Mouse (Mus musculus): ENCODE data around the gene Bbox1.
A peak's percentile ranks its signal among the peaks of the same experiment; 100 is the strongest.

The Bbox1 gene

DNA sequence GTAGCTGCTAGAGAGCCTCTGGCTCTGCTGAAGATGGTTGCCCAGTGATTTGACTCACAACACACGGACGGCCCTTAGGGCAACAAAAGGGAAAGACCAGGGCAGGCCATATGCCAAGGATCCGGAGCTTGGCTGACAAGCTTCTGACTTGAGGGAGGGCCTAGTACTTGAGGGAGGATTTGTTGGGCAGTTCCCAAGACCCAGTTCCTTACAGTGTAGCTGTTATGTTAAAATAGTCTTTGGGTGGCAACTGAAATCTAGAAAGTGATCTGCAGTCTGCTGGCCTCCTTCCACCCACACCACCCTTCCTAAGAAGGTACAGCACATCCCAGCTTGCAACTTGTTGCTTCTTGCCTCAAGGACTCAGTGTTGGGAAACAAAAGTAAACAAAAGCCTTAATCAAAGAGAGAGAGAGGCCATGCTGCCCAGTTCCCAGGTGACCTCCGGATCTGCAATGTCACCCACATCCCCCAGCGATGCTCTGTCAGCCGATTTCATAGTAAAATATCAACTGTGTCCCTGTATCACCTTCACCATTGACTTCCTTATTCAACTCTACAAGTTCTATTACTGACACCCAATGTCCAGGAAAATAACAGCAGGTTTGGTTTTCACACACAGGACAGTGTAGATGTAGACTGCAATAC, at the start of gene Bbox1:
Gene Bbox1, minus strand, starts transcription at position 52 of the 647 bp plus-strand sequence.
- peak; percentile 6 for DNase-seq (ENCODE audit: low read depth, low spot score)

DNA sequence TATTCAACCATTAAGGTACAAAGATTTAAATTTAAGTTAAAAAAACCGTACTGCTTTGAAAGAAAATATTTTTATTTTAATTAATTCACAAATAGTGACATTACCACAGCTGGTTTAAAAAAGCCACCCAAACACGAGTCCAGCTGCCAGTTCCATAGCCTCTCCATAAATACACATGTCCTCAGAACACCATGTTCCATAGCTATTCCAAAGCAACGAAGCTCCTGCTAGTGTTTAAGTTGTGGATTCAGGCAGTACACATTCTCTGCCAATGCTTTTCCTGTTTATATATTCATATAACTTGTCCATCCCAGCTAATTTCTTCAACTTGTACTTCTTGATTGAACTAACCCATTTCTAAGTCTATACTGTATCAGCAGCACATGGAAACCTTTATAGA, 49.5 kb upstream of the Bbox1 start:
- no peak for DNase-seq (ENCODE audit: low read depth, low spot score)

DNA sequence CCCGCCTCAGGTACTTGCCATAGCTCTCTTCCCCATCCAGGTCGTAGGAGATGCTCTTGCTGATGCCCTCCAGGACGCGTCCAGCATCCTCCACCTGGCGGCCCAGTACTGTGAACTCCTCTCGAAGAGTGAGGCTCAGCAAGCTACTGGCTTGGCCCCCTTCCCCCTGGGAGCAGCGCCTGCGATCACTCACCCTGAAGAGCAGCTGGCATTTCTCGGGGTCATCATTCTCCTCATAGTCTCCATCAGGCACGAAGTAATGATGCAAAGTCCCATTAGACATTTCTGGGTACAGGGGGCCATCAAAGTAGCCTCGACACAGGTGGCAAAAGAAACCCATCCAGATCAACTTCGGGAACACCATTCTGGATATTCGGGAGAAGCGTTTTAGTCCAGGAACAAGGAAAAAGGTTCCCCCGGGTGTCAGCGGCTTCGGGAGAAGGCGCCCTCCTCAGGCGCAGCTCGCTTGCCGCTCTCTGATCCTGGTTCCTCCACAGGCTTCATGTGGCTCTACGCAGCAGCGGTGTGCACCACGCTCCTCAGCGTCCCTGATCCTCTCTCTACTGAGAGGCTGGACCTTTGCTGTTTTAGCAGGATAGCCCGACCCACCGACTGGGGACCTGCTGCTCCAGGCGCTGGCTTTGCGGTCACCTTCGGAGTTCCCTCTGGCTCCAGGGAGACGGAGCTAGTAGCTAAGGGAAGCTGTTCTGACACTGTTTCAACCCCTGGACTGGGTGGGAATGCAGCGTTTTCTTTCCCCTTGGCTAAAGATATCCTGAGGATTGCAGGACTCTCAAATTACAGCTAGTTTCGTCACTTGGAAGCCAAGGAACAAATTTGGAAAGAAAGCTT, 48.3 kb upstream of the Bbox1 start, which contains the start of gene Fibin:
Gene Fibin, minus strand, starts transcription at position 752 of the 852 bp plus-strand sequence.
- DNase-seq (ENCODE audit: low read depth, low spot score) = peak; percentile 74

DNA sequence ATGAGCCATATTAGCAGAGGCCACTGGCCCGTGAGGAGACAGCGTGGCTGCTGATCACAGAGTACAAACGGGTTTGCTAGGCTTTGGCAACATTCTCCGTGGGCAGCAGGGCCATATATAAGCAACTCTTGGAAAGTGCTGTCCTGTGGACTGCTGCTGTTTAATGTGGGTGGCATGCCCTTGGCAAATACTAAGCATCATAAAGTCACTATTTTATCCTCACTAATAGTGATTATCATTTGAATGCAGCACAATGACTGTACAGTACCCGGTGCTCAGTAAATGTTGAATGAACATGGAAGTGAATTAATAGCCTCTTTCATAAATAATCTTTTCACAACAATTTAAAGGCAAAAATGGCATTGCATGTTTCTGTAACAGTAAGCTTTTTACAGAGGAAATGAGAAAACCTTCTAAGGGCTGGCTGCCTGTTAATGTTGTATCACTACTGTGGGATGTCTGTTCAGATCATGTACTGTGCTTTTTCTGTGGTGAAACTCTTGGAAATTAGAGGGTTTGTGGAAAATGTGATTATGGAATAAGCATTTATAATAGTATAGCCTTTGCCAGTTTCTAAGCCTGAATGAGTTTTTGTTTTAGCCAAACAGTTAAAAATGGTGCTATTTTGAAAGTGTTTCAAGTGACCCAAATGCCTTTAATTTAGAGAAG, 39.1 kb upstream of the Bbox1 start:
- DNase-seq (ENCODE audit: low read depth, low spot score) = no peak

DNA sequence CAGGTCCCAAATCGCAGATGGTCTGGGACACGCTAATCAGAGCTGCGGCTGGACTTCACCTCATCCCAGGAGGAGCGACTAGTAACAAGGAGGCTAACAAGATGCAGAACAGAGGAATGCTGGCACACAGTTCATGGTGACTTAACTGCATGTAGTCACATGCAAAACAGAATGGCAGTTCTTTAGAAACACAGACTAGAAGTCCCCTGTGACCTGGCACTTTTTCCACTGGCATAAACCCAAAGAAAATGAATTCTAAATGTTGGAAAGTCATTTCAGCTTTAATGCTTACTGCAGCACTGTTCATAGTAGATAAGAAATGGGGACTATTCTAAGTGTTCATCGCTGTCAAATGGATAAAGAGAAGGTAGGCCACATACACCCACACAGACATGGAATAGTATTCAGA, 37.5 kb upstream of the Bbox1 start:
- DNase-seq (ENCODE audit: low read depth, low spot score) = peak; percentile 11

DNA sequence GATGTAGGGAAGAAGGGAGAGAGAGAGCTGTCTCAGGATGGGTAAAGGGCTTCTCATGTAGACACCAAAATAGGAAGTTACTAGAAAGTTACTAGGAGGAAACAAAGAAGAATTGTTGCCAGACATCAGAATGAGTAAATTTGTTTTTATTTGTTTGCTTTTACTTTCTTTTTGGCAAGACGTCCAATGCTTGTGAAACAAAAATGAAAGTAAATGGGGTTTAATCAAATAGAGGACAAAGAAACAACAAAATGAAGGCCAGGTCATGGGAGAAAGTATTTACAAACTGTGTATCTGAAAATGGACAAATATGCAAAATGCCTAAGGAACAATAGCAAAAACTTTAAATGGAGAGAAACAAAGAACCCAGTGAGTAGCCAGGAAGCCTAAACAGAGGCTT, 37.0 kb upstream of the Bbox1 start:
- no peak for DNase-seq (ENCODE audit: low read depth, low spot score)

DNA sequence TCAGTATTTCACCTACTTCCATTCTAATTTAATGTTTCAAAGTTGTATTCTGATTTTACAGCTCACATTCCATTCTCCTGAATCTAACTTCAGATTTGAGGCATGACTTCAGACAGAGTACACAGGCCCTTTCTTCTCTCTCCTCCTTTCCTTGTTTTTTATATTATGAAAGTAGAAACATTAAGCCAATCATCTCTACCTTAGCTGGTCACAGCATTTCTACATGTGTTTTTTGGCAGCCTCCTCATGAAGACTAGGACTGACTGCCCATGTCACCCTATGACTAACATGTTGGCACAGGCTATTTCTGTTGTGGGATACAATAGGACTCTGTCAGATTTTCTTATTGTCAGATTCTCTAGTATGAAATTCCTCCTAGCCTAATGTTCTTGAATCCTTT, 14.6 kb upstream of the Bbox1 start:
- no peak for DNase-seq (ENCODE audit: low read depth, low spot score)

DNA sequence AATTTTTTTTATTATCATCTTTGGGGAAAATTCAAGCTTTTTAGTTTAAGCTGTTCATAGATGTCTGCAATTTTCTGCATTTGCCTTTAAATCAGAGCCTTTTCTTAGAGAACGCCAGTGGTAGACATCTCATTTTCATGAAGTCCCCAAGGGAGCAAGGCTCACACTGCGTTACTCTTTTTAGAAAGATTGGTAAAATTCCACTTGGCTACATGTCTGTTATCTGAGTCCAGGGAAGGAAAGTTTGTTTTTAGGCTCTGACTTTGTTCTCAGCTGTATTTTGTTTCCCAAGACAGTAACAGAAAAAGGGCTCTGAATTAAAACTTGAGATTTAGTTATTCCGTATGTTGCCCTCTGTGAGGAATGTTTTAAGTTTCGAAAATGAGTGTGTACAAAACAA, 5.6 kb upstream of the Bbox1 start:
- peak; percentile 45 for DNase-seq (ENCODE audit: low read depth, low spot score)

DNA sequence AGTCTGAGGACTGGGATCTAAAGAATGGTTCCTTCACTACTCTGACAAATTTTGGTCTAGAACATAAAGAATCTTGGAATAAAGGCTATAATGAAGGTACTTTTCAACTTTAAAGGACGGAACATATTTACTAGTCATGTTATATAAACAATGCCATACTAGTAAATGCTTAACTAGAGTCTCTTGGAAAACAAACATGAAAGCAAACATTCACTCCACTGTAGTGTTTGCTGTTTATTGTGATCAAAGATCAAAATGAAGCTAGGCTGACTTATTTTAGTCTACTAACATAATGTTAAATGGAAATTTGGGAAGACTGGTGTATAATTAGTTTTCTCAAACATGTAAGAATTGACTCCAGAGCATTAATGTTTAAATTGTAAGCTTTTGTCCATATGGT, 4.9 kb upstream of the Bbox1 start:
- DNase-seq (ENCODE audit: low read depth, low spot score) = no peak

DNA sequence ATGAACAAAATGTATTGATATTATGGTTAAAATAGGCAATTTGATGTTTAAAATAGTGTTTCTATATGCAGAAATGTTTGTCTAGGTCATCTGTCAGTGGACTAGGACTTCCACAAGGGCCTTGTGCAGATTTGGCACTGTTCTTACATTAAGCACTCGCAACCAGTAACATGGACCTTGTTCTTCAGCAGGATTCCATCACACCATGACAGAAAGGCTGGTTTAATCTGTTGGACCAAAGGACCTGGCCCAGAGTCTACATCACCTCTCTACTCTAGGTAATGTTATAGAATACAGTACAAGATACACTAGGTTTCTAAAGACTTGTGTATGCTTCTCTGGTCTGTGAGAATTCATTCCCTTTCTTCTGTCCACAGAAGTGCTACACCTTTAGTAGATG, 4.4 kb upstream of the Bbox1 start:
- DNase-seq (ENCODE audit: low read depth, low spot score) = no peak

DNA sequence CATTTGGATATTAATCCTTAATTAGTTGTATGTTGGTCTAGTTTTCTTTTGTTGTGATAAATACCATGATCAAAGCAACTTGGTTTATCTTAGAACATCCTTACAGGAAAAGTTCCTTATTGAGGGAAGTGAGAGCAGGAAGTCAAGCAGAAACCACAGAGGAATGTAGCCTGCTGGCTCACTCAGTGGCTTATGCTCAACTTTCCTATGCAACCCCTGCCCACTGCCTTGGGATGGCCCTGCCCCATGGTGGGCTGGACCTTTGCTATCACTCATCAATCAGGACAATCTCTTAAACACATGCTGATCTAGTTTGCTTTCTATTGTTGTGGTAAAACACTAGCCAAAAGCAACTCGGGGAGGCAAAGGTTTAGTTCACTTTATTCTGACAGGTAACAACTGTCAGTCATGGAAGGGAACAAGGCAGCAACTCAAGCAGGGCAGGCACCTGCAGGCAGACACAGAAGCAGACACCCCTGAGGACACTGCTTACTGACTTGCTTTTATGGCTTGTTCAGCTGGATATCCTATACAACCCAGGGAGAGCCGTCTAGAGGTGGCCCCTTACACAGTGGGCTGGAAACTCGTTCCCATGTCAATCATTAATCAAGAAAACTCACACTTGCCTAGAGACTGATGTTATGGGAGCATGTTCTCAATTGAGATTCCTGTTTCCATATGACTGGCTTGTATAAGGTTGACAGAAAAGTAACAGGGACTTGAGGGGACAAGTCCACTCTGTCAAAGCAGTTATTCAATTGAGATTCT, 1.9 kb upstream of the Bbox1 start:
- no peak for DNase-seq (ENCODE audit: low read depth, low spot score)

DNA sequence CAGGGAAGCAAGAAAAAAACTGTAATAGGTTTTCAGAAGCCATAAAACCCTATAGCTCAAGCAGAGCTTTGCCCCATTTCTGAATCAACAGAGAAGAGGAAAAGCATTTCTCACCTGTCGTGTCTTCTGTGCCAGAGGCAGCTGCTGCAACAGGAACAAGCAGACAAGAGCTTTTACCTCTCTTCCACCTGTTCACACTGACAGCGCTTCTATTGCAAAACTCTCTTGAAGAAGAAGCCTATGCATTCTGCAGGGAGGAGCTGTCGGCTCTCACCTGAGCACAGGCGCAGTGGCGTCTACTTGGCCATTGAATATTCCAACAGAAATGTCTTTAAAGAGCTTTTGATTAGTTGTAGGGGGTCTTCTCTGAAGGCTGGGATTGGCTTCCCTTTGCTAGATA, 286 bp downstream of the Bbox1 start:
- peak; percentile 9 for DNase-seq (ENCODE audit: low read depth, low spot score)

DNA sequence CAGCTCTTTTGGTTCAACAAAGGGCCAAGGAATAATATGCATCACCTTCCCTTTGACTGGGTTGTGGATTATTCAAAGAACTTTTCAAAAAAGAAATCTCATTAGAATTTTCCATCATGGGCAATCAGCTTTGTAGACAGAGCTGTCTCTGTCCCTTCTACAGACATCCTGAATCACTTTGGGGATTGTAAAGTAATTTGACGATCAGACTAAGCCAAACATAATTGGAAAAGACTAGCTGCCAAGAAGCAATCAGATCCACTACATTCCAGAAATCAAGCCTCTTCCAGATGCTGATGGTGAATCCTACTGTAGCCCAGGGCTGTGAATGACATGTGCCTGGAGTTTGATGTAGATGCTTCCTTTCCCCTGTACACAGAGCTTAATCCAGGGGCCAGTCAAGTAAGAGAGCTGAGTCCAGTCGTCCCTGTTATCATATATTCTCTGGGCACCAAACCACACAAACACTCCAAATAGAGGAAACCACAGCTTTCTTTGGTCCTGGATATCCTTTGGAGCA, 995 bp downstream of the Bbox1 start:
- DNase-seq (ENCODE audit: low read depth, low spot score) = no peak

DNA sequence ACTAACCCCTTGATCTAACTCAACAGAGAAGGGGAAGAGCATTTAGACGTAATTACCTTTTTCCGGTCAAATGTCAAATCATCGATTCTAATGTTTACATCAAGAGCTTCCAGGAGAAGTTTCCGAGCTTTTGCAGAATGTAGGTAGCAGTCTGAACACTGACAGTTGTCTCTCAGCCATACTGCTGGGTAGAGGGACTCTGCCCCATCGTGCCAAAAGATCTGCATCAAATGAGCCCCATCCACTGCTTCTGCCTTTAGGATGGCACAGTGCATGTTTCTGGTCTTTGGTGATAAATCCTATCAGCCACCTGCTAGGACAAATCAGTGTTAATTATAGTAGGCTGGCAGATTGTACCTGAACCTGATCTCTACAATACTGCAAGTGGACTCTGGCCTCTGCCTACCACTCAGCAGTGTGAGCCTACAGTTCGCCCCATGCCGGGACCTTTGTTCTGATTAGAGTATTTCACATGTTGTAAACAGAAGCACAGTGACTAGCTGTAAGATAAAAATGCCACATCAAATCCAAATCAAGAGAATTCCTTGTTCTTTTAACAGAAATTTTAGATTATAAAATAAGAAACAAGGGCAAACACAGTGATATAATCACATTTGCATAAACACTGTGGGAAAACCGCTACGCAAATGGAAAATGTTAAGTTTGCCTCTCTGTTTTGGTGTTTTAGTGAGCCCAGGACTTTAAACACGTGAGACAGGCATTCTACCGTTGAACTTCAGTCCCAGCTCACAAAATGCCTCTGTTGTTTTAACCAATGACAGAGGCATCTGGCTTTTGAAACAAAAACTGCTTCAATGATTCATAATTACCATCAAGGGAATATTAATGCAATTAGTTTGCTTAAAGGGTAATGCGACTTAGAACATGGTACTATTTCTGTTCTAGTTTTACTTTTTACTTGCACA, 8.7 kb downstream of the Bbox1 start:
- DNase-seq (ENCODE audit: low read depth, low spot score) = no peak

DNA sequence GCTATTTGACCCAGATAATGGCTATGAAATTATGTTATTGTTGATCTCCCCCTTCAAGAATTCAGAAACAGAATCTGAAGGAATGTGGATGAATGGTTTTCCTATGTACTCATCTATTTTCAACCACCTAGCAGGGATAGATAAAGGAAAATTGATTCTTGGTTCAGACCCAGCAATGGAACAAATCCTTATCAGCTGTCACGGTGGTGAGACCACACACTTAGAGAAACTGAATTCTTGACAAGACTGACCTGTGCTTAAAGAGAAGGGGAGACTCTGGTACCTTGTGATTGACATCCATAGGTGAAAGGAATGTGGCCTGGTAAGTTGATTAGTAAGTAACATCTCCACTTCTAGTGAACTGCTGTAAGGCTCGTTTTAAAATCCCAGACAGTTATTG, 12.1 kb downstream of the Bbox1 start:
- DNase-seq (ENCODE audit: low read depth, low spot score) = no peak

DNA sequence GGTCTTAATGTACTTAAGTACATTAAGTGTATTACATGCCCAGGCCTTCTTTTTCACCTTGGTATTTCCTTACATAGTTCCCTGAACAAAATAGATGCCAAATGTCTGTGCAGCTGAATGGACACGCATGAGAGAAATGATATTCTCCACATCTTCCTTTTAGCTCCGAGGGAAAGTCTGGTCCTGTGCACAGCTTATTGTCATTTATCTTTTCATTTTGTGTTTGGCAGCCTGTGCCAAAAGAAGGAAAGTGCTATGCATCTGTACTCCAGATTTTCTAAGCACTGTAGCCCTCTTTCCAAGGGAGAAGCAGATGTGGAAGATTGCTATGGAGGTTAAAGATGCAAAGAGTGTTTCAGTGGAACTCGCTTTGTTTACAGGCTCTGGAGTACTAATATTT, 13.0 kb downstream of the Bbox1 start:
- DNase-seq (ENCODE audit: low read depth, low spot score) = no peak

DNA sequence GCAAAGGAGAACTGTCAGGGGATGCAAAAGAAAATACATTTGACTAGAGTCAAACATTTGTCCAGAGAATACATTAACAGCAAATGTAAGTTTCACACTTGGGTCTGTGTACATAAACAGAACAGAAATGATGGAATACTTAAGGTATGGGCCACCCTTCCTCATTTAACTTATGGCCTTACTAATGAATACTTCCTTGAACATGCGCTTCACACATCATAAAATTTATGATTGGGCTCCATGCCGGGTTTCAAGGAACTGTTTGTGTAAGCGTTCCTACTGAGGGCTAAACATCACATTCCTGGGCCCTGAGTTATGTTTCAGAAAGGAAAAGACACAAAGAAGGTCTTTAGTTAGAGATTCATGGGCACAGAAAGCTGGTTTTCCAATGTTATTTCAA, 19.4 kb downstream of the Bbox1 start:
- no peak for DNase-seq (ENCODE audit: low read depth, low spot score)

DNA sequence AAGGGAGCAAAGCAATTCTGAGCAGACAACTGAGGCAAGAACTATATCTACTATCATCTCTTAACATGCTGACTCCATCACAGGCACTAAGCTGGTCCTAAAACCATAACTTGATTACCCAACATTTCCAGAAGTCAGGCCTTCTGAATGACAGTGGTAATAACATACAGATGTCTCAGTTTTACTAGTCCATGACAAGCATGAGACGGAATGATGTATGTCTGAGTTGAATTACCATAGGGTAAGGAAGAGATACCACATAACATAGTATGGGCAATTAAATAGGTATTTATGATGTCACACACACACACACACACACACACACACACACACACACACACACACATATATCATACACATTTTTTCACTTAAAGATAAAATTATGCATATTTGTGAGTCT, 26.4 kb downstream of the Bbox1 start:
- no peak for DNase-seq (ENCODE audit: low read depth, low spot score)

DNA sequence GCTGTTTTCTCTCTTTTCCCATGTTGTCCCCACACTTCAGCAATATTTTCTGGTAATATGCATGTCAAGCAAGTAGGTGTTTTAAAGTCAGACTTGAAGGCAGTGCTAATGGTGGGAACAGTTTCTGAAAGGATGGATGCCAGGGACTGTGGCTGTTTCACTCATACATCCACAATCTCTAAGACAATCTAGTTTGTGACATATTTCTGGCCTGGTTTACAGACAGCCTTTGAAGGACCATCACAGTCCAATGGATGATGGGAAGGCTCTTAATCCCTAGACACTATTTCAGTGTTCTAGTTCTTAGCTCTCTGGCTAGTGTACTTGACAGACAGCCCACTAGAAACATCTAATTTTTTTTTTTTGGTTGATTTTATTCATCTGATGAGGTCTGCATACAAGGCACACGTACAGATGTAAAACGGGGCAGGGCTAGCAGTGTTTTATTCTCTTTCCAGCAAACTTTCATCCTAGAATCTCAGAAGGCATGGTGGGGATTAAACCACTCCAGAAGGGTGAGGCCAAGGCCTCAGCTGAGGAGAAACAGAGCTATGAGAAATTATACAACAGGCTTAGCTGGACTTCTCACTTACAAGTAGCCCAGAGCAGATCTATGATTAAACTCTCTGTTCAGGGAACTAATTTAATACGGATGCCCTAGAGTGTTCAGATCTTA, 28.4 kb downstream of the Bbox1 start:
- no peak for DNase-seq (ENCODE audit: low read depth, low spot score)

DNA sequence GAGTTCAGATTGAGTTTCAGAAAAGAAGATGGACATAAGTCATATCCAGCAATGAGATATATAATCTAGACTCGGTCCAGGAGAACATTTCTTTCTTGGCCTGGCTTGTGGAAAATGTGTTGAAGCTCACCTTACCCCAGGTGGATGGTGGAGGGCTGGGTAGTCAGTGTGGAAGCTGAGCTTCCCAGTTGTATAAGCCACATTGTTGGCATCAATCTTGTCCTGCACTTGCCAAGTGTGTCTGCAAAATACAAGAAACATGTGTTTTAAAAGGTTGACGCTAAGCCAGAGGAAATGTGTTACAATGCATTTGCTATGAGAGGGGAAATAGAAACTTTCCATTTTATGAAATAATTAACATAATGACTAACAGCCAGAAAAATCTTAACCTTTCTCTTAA, 38.9 kb downstream of the Bbox1 start:
- peak; percentile 42 for DNase-seq (ENCODE audit: low read depth, low spot score)
